Mouse (Mus musculus): ENCODE measurements around the gene Samhd1. TPM values are rescaled to one million over a fixed set of nuclear protein-coding genes. Genes with fewer than 3 reads are reported as not detected.

The Samhd1 gene
- total and polyA plus RNA-seq, 3 experiments: 32.8 to 79.5 (median 67.9) TPM

- no peak overlapping the region for H3K4me3 ChIP-seq (replicated peaks in 1 of 3; ENCODE audit: low read depth in 2 of 3, low read length in 2 of 3, poor library complexity in 1 of 3)
- peaks cover 11% of the 10 kb centered on the region for H3K27me3 ChIP-seq (replicated peaks)
- H3K4me2 ChIP-seq (ENCODE audit: insufficient read depth, low read depth, poor library complexity, severe bottlenecking): no peak overlapping the region
- no peak overlapping the region for H3K27ac ChIP-seq (ENCODE audit: insufficient read depth, low read depth)
- no peaks in the 10 kb centered on the region for H3K36me3 ChIP-seq (replicated peaks in 1 of 2; ENCODE audit: control insufficient read depth in 1 of 2, insufficient read depth in 1 of 2, low read length in 1 of 2)
- TF ChIP-seq HCFC1 (IDR thresholded peaks at IDR 0.05; ENCODE audit: low read depth, low read length): no peak
- no peak for TF ChIP-seq USF2 (conservative IDR thresholded peaks at IDR 0.05; ENCODE audit: low read depth, low read length)
- no peak for TF ChIP-seq MAFK (IDR thresholded peaks at IDR 0.05; ENCODE audit: insufficient replicate concordance, low read length)
- no peak for TF ChIP-seq EP300 (IDR thresholded peaks at IDR 0.05; ENCODE audit: low read length)
- no peak for TF ChIP-seq TCF12 (IDR thresholded peaks at IDR 0.05; ENCODE audit: low read depth, low read length)
- no peak for TF ChIP-seq MEF2A (IDR thresholded peaks at IDR 0.05; ENCODE audit: borderline replicate concordance, low read depth, low read length)
- no peak for TF ChIP-seq ELF1 (IDR thresholded peaks at IDR 0.05; ENCODE audit: low read depth, low read length)
- TF ChIP-seq ZMIZ1 (IDR thresholded peaks at IDR 0.05; ENCODE audit: low read depth, low read length): no peak
- no peak for TF ChIP-seq RCOR1 (conservative IDR thresholded peaks at IDR 0.05; ENCODE audit: low read depth, low read length)
- no peak for TF ChIP-seq CHD1 (IDR thresholded peaks at IDR 0.05; ENCODE audit: low read depth, low read length)
- no peak for TF ChIP-seq ETS1 (conservative IDR thresholded peaks at IDR 0.05; ENCODE audit: low read depth, low read length)
- TF ChIP-seq ZC3H11A (IDR thresholded peaks at IDR 0.05; ENCODE audit: low read depth, low read length): no peak
- TF ChIP-seq MAX (IDR thresholded peaks at IDR 0.05; ENCODE audit: low read length): no peak
- TF ChIP-seq JUND (conservative IDR thresholded peaks at IDR 0.05; ENCODE audit: low read depth, low read length): no peak
- no peak for TF ChIP-seq JUN (IDR thresholded peaks at IDR 0.05; ENCODE audit: insufficient read depth, low read depth, low read length)
- TF ChIP-seq NRF1 (IDR thresholded peaks at IDR 0.05; ENCODE audit: low read depth, low read length): no peak
- no peak for TF ChIP-seq PAX5 (IDR thresholded peaks at IDR 0.05; ENCODE audit: low read length)
- TF ChIP-seq CHD2 (IDR thresholded peaks at IDR 0.05; ENCODE audit: low read length): no peak
- TF ChIP-seq BHLHE40 (IDR thresholded peaks at IDR 0.05; ENCODE audit: low read depth, low read length): no peak
- no peak for TF ChIP-seq RAD21 (IDR thresholded peaks at IDR 0.05; ENCODE audit: low read depth, low read length)
- H3K4me1 ChIP-seq (ENCODE audit: control insufficient read depth in 1 of 2, insufficient read depth in 2 of 2): peaks cover 0 to 12% of the 10 kb centered on the region in 2 experiments; a peak in 2 of 4 replicates
- H3K79me2 ChIP-seq (replicated peaks; ENCODE audit: control insufficient read depth, extremely low read depth, insufficient read depth, poor library complexity, severe bottlenecking): no peaks in the 10 kb centered on the region
- no peaks in the 10 kb centered on the region for H3K9me3 ChIP-seq (replicated peaks; ENCODE audit: low read length)
- no peak overlapping the region for H3K9ac ChIP-seq (ENCODE audit: insufficient read depth, low read depth)
- dilution Hi-C loops (cut with MboI; ENCODE audit: extremely low pct_ligation_motif_present, extremely low pct_unique_long_range_greater_than_20kb, low sequenced_read_pairs): no loop called here
- no peak for DNase-seq (ENCODE audit: extremely low read depth)
- in situ Hi-C loops (cut with MboI; ENCODE audit: low pct_ligation_motif_present, low pct_unique_long_range_greater_than_20kb, low sequenced_read_pairs): loop anchor here (5.0 to 25.0 kb wide), 2 partner anchors 50 to 200 kb away; partner anchors contain the start of gene Sla2
These were observed 47.3 kb downstream of the Samhd1 start for GRCm38 (mm10) chr2:157087536-157088317.

Data from CH12.LX (cell line).